Mouse (Mus musculus): ENCODE measurements around the gene Hoxb5. TPM values are rescaled to one million over a fixed set of nuclear protein-coding genes. Genes with fewer than 3 reads are reported as not detected.

Gene Hoxb5
- polyA plus RNA-seq, 1 experiment, result not detected

- Histone ChIP-seq H3K36me3 (ENCODE audit: control insufficient read depth, insufficient read depth) (no peaks in the 10 kb centered on the region), H3ac (ENCODE audit: control insufficient read depth, insufficient read length) (no peak overlapping the region), H3K4me3 (no peak overlapping the region), H3K79me2 (ENCODE audit: control insufficient read depth, insufficient read depth) (no peaks in the 10 kb centered on the region), H3K27me3 (ENCODE audit: control insufficient read depth, insufficient read depth, insufficient read length) (peaks cover 74% of the 10 kb centered on the region), H3K4me2 (ENCODE audit: low read depth) (no peak overlapping the region)
- TF ChIP-seq POLR2A (IDR thresholded peaks at IDR 0.05; ENCODE audit: insufficient read length, low read depth), result no peak
- no peak for TF ChIP-seq MYOG (IDR thresholded peaks at IDR 0.05; ENCODE audit: control insufficient read depth in 1 of 3, insufficient read depth in 1 of 3, insufficient read length in 2 of 3, low read depth in 2 of 3)
- no peak for TF ChIP-seq TCF12 (IDR thresholded peaks at IDR 0.05; ENCODE audit: insufficient read depth, poor library complexity, severe bottlenecking)
- TF ChIP-seq CEBPB (IDR thresholded peaks at IDR 0.05; ENCODE audit: insufficient read depth, poor library complexity, severe bottlenecking), result no peak
These were observed 13.8 kb downstream of the Hoxb5 start for GRCm38 (mm10) chr11:96316696-96317607.

DNA sequence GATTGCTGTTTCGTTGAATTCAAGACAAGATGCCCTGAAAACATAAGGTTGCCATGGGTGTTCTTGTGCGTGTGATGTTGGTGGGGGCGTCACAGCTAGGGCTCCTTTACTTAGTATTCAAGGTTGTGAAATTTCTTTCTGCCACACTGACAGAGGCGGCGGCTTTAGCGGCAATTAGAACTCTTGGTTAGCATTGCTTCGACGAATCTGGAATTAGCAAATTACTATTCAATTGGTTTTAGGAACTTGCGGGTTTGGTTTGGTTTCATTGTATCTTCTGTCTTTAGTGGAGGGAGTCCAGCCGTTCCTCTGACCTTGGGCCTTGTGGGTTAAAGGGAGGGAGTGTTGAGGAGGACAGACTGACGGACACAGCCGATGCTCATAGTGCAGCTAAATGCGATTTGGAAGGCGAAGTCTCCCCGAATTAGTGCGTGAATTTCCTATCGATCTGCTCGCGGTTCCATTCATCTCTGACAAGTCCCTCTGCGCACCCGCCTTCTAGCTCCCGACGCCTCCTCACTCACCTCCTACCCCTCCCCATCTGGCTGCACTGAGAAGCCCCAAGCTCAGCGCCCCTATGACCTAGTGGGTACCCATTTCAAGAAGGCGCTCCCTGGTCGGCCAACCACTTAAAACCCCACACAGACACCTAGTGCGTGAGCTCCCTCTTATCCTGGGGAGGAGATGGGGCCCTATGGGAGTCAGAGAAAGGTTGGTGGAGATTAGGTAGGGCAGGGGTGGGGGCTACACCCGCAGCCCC, 14.7 kb downstream of the Hoxb5 start, which contains the start of gene Hoxb4:
Gene Hoxb4 (plus strand): TSS at position 660 of the 760 bp plus-strand sequence.
- H3K4me2 ChIP-seq (ENCODE audit: low read depth), result no peak within 1 kb of the TSS
- no peak within 1 kb of the TSS for H3K4me3 ChIP-seq
- TF ChIP-seq TCF12 (IDR thresholded peaks at IDR 0.05; ENCODE audit: insufficient read depth, poor library complexity, severe bottlenecking) (no peak), POLR2A (IDR thresholded peaks at IDR 0.05; ENCODE audit: insufficient read length, low read depth) (no peak), MYOG (IDR thresholded peaks at IDR 0.05; ENCODE audit: control insufficient read depth in 1 of 3, insufficient read depth in 1 of 3, insufficient read length in 2 of 3, low read depth in 2 of 3) (no peak), SRF (IDR thresholded peaks at IDR 0.05; ENCODE audit: control insufficient read depth, insufficient read length, low read depth) (no peak), POLR2AphosphoS2 (IDR thresholded peaks at IDR 0.05; ENCODE audit: insufficient read length, low read depth) (no peak), USF1 (IDR thresholded peaks at IDR 0.05; ENCODE audit: low read depth) (no peak)

DNA sequence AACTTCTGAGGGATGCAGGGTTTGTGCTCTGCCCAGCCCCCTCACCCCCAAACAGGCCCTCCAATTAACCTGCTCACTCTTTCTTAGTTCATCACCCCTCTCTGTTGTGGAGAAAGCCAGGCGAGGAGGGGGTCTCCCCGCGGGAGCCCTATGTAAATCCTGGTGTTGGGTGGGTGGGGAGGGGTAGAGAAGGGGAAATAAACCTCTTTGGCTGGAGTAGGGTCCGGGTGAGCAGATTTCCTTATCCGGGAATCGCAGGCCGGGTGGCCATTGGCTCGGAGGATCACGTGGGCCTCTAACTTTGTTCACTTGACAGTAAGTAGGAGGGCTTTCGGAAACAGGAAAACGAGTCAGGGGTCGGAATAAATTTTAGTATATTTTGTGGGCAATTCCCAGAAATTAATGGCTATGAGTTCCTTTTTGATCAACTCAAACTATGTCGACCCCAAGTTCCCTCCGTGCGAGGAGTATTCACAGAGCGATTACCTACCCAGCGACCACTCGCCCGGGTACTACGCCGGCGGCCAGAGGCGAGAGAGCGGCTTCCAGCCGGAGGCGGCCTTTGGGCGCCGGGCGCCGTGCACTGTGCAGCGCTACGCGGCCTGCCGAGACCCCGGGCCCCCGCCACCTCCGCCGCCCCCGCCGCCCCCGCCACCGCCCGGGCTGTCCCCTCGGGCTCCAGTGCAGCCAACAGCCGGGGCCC, 15.4 kb downstream of the Hoxb5 start:
- TF ChIP-seq SRF (IDR thresholded peaks at IDR 0.05; ENCODE audit: control insufficient read depth, insufficient read length, low read depth), result no peak
- TF ChIP-seq REST (IDR thresholded peaks at IDR 0.05; ENCODE audit: insufficient read depth, insufficient read length), result no peak
- TF ChIP-seq POLR2AphosphoS2 (IDR thresholded peaks at IDR 0.05; ENCODE audit: insufficient read length, low read depth), result no peak
- no peak for TF ChIP-seq MAX (IDR thresholded peaks at IDR 0.05; ENCODE audit: low read depth)
- TF ChIP-seq MYOG (IDR thresholded peaks at IDR 0.05; ENCODE audit: control insufficient read depth in 1 of 3, insufficient read depth in 1 of 3, insufficient read length in 2 of 3, low read depth in 2 of 3), result no peak
- TF ChIP-seq USF1 (IDR thresholded peaks at IDR 0.05; ENCODE audit: low read depth), result no peak
- TF ChIP-seq MYOD1 (IDR thresholded peaks at IDR 0.05; ENCODE audit: control insufficient read depth in 1 of 3, insufficient read length in 2 of 3, low read depth in 2 of 3), result no peak
- Histone ChIP-seq H3K36me3 (ENCODE audit: control insufficient read depth, insufficient read depth) (no peaks in the 10 kb centered on the region), H3K27me3 (ENCODE audit: control insufficient read depth, insufficient read depth, insufficient read length) (peaks cover 76% of the 10 kb centered on the region), H3ac (ENCODE audit: control insufficient read depth, insufficient read length) (no peak overlapping the region), H3K79me2 (ENCODE audit: control insufficient read depth, insufficient read depth) (no peaks in the 10 kb centered on the region), H3K4me3 (no peak overlapping the region), H3K4me2 (ENCODE audit: low read depth) (no peak overlapping the region)

More for the DNA sequence above, 14.7 kb downstream of the Hoxb5 start, which contains the start of gene Hoxb4:
- no peak within 1 kb of the TSS for H3ac ChIP-seq (ENCODE audit: control insufficient read depth, insufficient read length)
- no peaks in the 10 kb centered on the region for H3K36me3 ChIP-seq (ENCODE audit: control insufficient read depth, insufficient read depth)
- H3K79me2 ChIP-seq (ENCODE audit: control insufficient read depth, insufficient read depth), result no peaks in the 10 kb centered on the region
- H3K27me3 ChIP-seq (ENCODE audit: control insufficient read depth, insufficient read depth, insufficient read length), result peaks cover 74% of the 10 kb centered on the region

GRCm38 (mm10) chr11:96319071-96319902, 16.2 kb downstream of the Hoxb5 start:
- no peaks in the 10 kb centered on the region for H3K36me3 ChIP-seq (ENCODE audit: control insufficient read depth, insufficient read depth)
- no peak overlapping the region for H3ac ChIP-seq (ENCODE audit: control insufficient read depth, insufficient read length)
- no peak overlapping the region for H3K4me3 ChIP-seq
- H3K4me2 ChIP-seq (ENCODE audit: low read depth), result peak overlapping the region; percentile 58
- no peak for TF ChIP-seq SRF (IDR thresholded peaks at IDR 0.05; ENCODE audit: control insufficient read depth, insufficient read length, low read depth)
- TF ChIP-seq MYOD1 (IDR thresholded peaks at IDR 0.05; ENCODE audit: control insufficient read depth in 1 of 3, insufficient read length in 2 of 3, low read depth in 2 of 3), result no peak
- no peak for TF ChIP-seq REST (IDR thresholded peaks at IDR 0.05; ENCODE audit: insufficient read depth, insufficient read length)
- TF ChIP-seq USF1 (IDR thresholded peaks at IDR 0.05; ENCODE audit: low read depth), result no peak
- TF ChIP-seq POLR2A (IDR thresholded peaks at IDR 0.05; ENCODE audit: insufficient read length, low read depth), result no peak
- TF ChIP-seq TCF3 (IDR thresholded peaks at IDR 0.05; ENCODE audit: insufficient read length, low read depth), result no peak
- no peak for TF ChIP-seq TCF12 (IDR thresholded peaks at IDR 0.05; ENCODE audit: insufficient read depth, poor library complexity, severe bottlenecking)
- no peak for TF ChIP-seq MYOG (IDR thresholded peaks at IDR 0.05; ENCODE audit: control insufficient read depth in 1 of 3, insufficient read depth in 1 of 3, insufficient read length in 2 of 3, low read depth in 2 of 3)
- no peak for TF ChIP-seq E2F4 (IDR thresholded peaks at IDR 0.05; ENCODE audit: insufficient read depth)
- TF ChIP-seq CEBPB (IDR thresholded peaks at IDR 0.05; ENCODE audit: insufficient read depth, poor library complexity, severe bottlenecking), result no peak
- TF ChIP-seq POLR2AphosphoS2 (IDR thresholded peaks at IDR 0.05; ENCODE audit: insufficient read length, low read depth), result no peak
- TF ChIP-seq MAX (IDR thresholded peaks at IDR 0.05; ENCODE audit: low read depth), result no peak
- no peaks in the 10 kb centered on the region for H3K79me2 ChIP-seq (ENCODE audit: control insufficient read depth, insufficient read depth)
- H3K27me3 ChIP-seq (ENCODE audit: control insufficient read depth, insufficient read depth, insufficient read length), result peaks cover 83% of the 10 kb centered on the region

Data from myocyte (in vitro differentiated cells).